In genomic region chr17:87097576-87097975, GRCm38 (mm10) we compare ENCODE assay signal across 15 mouse cellular contexts.
"Had no signal": no experiment of that assay in that cellular context is flagged by ENCODE, and none has a peak within 500 bp of the region (broad histone marks: within the 10 kb centered on the region; RNA-seq: fewer than 3 reads in every experiment).

No protein-coding gene starts in this region.

- H3K27ac ChIP-seq: neural tube, embryonic 15.5 days; stomach, embryonic 15.5 days; stomach, postnatal 0 days had no signal

- H3K9ac ChIP-seq: neural tube, embryonic 15.5 days; stomach, embryonic 15.5 days had no signal

- H3K27me3 ChIP-seq: neural tube, embryonic 15.5 days; stomach, embryonic 15.5 days had no signal

- H3K9me3 ChIP-seq: neural tube, embryonic 15.5 days; stomach, embryonic 15.5 days had no signal

- H3K4me3 ChIP-seq: neural tube, embryonic 15.5 days; stomach, embryonic 15.5 days had no signal

- H3K4me1 ChIP-seq: neural tube, embryonic 15.5 days; stomach, embryonic 15.5 days had no signal

- DNase-seq: retina, postnatal 1 day; right cerebral cortex, adult 18-20 months; right cerebral cortex, postnatal 14 days; right cerebral cortex, postnatal 25 days; right cerebral cortex, postnatal 4 days; spleen, adult 18-20 months; thymus, adult 18-20 months; thymus, adult 2 months; thymus, postnatal 14 days; thymus, postnatal 25 days; thymus, postnatal 36 days; thymus, postnatal 4 days had no signal

- H3K4me2 ChIP-seq: neural tube, embryonic 15.5 days; stomach, embryonic 15.5 days had no signal

- H3K36me3 ChIP-seq: neural tube, embryonic 15.5 days; stomach, embryonic 15.5 days had no signal
